Mouse (Mus musculus): Measurements from ENCODE around the gene Ubtd2. TPM values are rescaled to one million over a fixed set of nuclear protein-coding genes. Genes with fewer than 3 reads are reported as not detected.
A peak's percentile ranks its signal among the peaks of the same experiment; 100 is the strongest.

Gene Ubtd2
- polyA plus RNA-seq, 1 experiment from 2014 or later: 91.4 TPM

DNA sequence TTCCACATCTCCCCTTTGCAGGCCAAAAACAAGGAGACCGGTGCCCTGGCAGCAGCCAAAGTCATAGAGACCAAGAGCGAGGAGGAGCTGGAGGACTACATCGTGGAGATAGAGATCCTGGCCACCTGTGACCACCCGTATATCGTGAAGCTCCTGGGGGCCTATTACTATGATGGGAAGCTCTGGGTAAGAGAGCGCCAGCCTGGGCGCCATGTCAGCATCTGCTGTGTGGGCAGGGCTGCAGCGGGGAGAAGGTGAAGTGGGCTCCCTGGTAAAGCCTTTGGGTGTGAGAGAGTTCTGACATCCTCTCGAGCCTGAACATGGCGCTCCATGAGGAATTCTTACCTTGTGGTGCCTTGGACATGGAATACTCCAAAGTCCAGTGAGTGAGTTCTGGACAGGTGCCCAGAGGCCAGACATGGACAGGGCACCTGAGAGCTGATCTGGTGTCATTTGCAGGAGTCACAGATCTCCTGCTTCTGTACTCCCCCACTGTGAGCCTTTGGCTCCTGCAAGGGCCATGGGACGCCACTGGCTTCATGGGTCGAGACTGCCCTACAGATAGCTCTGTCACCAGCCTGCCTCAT, 100.0 kb downstream of the Ubtd2 start:
- ATAC-seq (ENCODE audit: insufficient number of reproducible peaks, low FRiP score, low TSS enrichment, low read depth): no peak
- DNase-seq (ENCODE audit: low spot score): no peak
- no peak overlapping the region for H3K4me2 ChIP-seq (ENCODE audit: low read depth, severe bottlenecking)
- 92% methylated on average over 12 of the region's 12 CpGs for WGBS
- H3K9me3 ChIP-seq (ENCODE audit: control insufficient read depth, low read length): no peaks in the 10 kb centered on the region
- no peaks in the 10 kb centered on the region for H3K36me3 ChIP-seq (ENCODE audit: control insufficient read depth, insufficient read depth, low read length)
- no peaks in the 10 kb centered on the region for H3K27me3 ChIP-seq (ENCODE audit: control insufficient read depth, insufficient read depth, low read length)
- H3K4me1 ChIP-seq (ENCODE audit: control insufficient read depth, insufficient read depth, low read length): peaks cover 13% of the 10 kb centered on the region
- no peak overlapping the region for H3K27ac ChIP-seq (replicated peaks; ENCODE audit: low read depth, low read length)
- no peak overlapping the region for H3K4me3 ChIP-seq (ENCODE audit: low read depth, low read length)
- H3K9ac ChIP-seq (ENCODE audit: low read length): no peak overlapping the region

DNA sequence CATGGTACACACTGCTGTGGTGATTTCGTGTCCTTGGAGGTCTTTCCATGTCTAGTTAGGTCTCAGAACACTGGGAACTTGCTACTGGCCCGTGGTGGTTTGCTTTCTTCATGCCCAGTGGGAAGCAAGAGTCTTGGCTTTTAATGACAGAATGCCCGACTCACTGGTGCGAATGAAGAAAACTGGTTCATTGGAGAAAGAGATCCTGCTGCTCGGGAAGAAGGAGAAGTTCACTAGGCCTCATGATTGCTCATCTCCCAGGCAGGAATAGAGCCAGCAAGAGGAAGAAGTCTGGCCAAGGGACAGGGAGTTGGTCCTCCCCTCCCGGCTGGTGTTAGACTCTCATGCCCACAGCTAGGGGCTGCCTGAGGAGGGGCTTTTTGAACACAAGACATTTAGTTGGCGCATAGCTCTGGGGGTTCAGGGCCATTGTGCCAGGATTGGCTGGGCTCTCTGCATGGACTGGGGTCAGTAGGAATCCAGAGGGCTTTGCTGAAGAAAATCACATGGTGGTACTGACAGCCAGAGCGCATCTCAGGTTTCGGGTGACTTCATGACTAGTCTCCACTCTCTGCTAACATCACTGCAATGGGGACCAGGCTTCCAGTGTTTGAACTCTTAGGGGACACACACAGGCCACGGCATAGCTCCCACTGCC, 101.3 kb downstream of the Ubtd2 start:
- peaks cover 13% of the 10 kb centered on the region for H3K4me1 ChIP-seq (ENCODE audit: control insufficient read depth, insufficient read depth, low read length)
- DNase-seq (ENCODE audit: low spot score) (no peak), ATAC-seq (ENCODE audit: insufficient number of reproducible peaks, low FRiP score, low TSS enrichment, low read depth) (no peak)
- H3K9me3 ChIP-seq (ENCODE audit: control insufficient read depth, low read length): no peaks in the 10 kb centered on the region
- no peak overlapping the region for H3K27ac ChIP-seq (replicated peaks; ENCODE audit: low read depth, low read length)
- no peaks in the 10 kb centered on the region for H3K27me3 ChIP-seq (ENCODE audit: control insufficient read depth, insufficient read depth, low read length)
- 77% methylated on average over 10 of the region's 10 CpGs for WGBS
- H3K4me3 ChIP-seq (ENCODE audit: low read depth, low read length): no peak overlapping the region
- H3K9ac ChIP-seq (ENCODE audit: low read length): no peak overlapping the region
- H3K4me2 ChIP-seq (ENCODE audit: low read depth, severe bottlenecking): no peak overlapping the region
- H3K36me3 ChIP-seq (ENCODE audit: control insufficient read depth, insufficient read depth, low read length): no peaks in the 10 kb centered on the region

- Histone ChIP-seq H3K4me2 (ENCODE audit: low read depth, severe bottlenecking) (no peak overlapping the region), H3K4me1 (ENCODE audit: control insufficient read depth, insufficient read depth, low read length) (peaks cover 6% of the 10 kb centered on the region), H3K9me3 (ENCODE audit: control insufficient read depth, low read length) (no peaks in the 10 kb centered on the region), H3K9ac (ENCODE audit: low read length) (no peak overlapping the region), H3K36me3 (ENCODE audit: control insufficient read depth, insufficient read depth, low read length) (no peaks in the 10 kb centered on the region), H3K27me3 (ENCODE audit: control insufficient read depth, insufficient read depth, low read length) (no peaks in the 10 kb centered on the region), H3K4me3 (ENCODE audit: low read depth, low read length) (no peak overlapping the region), H3K27ac (replicated peaks; ENCODE audit: low read depth, low read length) (no peak overlapping the region)
- WGBS: over 99% methylated on average over 4 of the region's 4 CpGs
- DNase-seq (ENCODE audit: low spot score): no peak
- ATAC-seq (ENCODE audit: insufficient number of reproducible peaks, low FRiP score, low TSS enrichment, low read depth): no peak
These were observed 102.9 kb downstream of the Ubtd2 start for GRCm38 (mm10) chr11:32558026-32558425.

- H3K4me1 ChIP-seq (ENCODE audit: control insufficient read depth, insufficient read depth, low read length): peaks cover 1% of the 10 kb centered on the region; the same call in 1 of the 2 replicates
- no peaks in the 10 kb centered on the region for H3K9me3 ChIP-seq (ENCODE audit: control insufficient read depth, low read length)
- no peak overlapping the region for H3K9ac ChIP-seq (ENCODE audit: low read length)
- ATAC-seq (ENCODE audit: insufficient number of reproducible peaks, low FRiP score, low TSS enrichment, low read depth) (no peak), DNase-seq (ENCODE audit: low spot score) (peak; percentile 34)
- no peak overlapping the region for H3K27ac ChIP-seq (replicated peaks; ENCODE audit: low read depth, low read length)
- H3K27me3 ChIP-seq (ENCODE audit: control insufficient read depth, insufficient read depth, low read length): no peaks in the 10 kb centered on the region
- H3K36me3 ChIP-seq (ENCODE audit: control insufficient read depth, insufficient read depth, low read length): no peaks in the 10 kb centered on the region
- H3K4me3 ChIP-seq (ENCODE audit: low read depth, low read length): no peak overlapping the region
- 45% methylated on average over 8 of the region's 8 CpGs for WGBS
- no peak overlapping the region for H3K4me2 ChIP-seq (ENCODE audit: low read depth, severe bottlenecking)
These were observed 103.5 kb downstream of the Ubtd2 start for GRCm38 (mm10) chr11:32558677-32559076.

DNA sequence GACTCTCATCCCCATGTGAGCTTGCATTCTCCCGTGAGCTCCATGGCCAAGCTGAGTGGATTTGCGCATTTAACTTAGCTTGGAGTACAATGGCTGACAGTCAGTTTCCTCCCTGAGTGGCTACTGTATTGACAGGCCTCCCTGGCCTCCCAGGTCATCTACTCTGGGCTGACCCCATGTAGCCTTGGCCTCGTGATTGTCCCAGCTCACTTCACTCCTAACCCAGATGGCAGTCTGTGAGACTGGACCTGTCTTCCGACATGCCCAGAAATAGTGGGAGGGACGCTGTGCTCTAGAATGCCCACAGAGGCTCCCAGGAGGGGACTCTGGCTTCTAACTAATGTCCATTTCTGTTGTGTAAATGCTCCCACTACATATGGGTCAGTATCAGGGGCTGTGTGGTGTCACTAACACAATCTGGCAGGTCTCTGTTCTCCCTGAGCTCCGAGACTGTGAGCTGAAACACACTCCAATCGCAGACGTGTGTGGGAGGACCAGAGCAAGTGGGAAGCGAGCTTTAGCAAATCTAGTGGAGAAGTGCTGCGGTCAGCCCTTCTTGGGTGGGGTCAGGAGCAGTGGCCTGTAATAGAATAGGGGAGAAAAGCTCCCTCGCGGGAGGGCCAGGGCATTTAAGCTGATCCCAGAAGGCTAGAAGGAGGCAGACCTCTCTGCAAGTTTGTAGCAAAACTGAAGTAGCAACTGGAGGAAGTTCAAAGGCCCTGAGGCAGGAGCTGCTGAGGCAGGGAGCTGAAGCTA, 105.0 kb downstream of the Ubtd2 start:
- Histone ChIP-seq H3K9ac (ENCODE audit: low read length) (no peak overlapping the region), H3K36me3 (ENCODE audit: control insufficient read depth, insufficient read depth, low read length) (no peaks in the 10 kb centered on the region), H3K4me3 (ENCODE audit: low read depth, low read length) (no peak overlapping the region), H3K4me2 (ENCODE audit: low read depth, severe bottlenecking) (no peak overlapping the region), H3K9me3 (ENCODE audit: control insufficient read depth, low read length) (no peaks in the 10 kb centered on the region), H3K27me3 (ENCODE audit: control insufficient read depth, insufficient read depth, low read length) (no peaks in the 10 kb centered on the region), H3K4me1 (ENCODE audit: control insufficient read depth, insufficient read depth, low read length) (no peaks in the 10 kb centered on the region), H3K27ac (replicated peaks; ENCODE audit: low read depth, low read length) (no peak overlapping the region)
- ATAC-seq (ENCODE audit: insufficient number of reproducible peaks, low FRiP score, low TSS enrichment, low read depth) (no peak), DNase-seq (ENCODE audit: low spot score) (no peak)
- 88% methylated on average over 12 of the region's 12 CpGs for WGBS

DNA sequence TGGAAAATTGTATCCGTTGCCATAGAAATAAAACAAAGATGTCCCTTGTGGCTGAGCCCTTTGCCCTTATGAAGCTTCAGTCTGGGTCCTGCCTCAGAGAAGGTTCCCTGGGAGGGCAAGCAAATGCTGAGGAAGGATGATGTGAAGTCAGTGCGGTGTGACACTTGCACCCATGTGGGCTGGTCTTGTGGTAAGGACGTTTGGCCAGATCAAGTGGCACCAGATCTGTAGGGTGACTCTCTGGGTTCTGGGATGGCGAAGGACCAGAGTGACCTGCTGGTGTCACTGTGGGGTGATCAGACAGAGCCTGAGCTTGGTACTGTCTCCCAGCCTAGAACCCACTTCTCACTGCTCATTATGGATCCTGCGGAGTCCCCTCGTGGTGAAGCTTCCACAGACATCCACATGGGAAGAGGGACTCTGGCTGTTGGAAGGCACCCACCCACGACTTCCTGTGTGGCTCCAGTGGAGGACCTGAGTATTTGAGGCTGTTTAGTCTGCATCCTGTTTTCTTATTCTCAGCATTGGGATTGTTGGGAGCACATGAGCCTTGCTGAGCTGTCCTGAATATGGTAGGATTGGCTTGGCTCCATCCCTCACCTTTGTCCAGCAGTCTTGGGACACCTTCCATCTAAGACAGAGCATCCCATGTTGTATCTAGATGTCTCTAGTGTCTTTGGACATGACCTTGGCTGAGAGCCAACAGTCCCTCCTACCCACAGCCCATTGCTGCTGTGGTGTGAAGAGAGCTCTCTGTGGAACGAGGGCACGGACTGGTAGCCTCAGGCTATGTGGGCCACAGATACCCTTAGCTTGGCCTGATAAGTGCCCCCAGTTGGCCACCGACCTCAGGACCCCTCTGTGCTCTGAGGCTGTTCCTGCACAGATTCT, 106.5 kb downstream of the Ubtd2 start:
- no peak for ATAC-seq (ENCODE audit: insufficient number of reproducible peaks, low FRiP score, low TSS enrichment, low read depth)
- Histone ChIP-seq H3K4me3 (ENCODE audit: low read depth, low read length) (no peak overlapping the region), H3K4me1 (ENCODE audit: control insufficient read depth, insufficient read depth, low read length) (no peaks in the 10 kb centered on the region), H3K4me2 (ENCODE audit: low read depth, severe bottlenecking) (no peak overlapping the region), H3K9me3 (ENCODE audit: control insufficient read depth, low read length) (no peaks in the 10 kb centered on the region), H3K27me3 (ENCODE audit: control insufficient read depth, insufficient read depth, low read length) (no peaks in the 10 kb centered on the region), H3K9ac (ENCODE audit: low read length) (no peak overlapping the region), H3K27ac (replicated peaks; ENCODE audit: low read depth, low read length) (no peak overlapping the region), H3K36me3 (ENCODE audit: control insufficient read depth, insufficient read depth, low read length) (no peaks in the 10 kb centered on the region)
- WGBS: 82% methylated on average over 10 of the region's 10 CpGs
- no peak for DNase-seq (ENCODE audit: low spot score)

- DNase-seq (ENCODE audit: low spot score) (no peak), ATAC-seq (ENCODE audit: insufficient number of reproducible peaks, low FRiP score, low TSS enrichment, low read depth) (no peak)
- Histone ChIP-seq H3K36me3 (ENCODE audit: control insufficient read depth, insufficient read depth, low read length) (no peaks in the 10 kb centered on the region), H3K4me1 (ENCODE audit: control insufficient read depth, insufficient read depth, low read length) (no peaks in the 10 kb centered on the region), H3K27ac (replicated peaks; ENCODE audit: low read depth, low read length) (no peak overlapping the region), H3K4me2 (ENCODE audit: low read depth, severe bottlenecking) (no peak overlapping the region), H3K9me3 (ENCODE audit: control insufficient read depth, low read length) (no peaks in the 10 kb centered on the region), H3K9ac (ENCODE audit: low read length) (no peak overlapping the region), H3K4me3 (ENCODE audit: low read depth, low read length) (no peak overlapping the region), H3K27me3 (ENCODE audit: control insufficient read depth, insufficient read depth, low read length) (no peaks in the 10 kb centered on the region)
- WGBS: 63% methylated on average over 5 of the region's 5 CpGs
These were observed 107.5 kb downstream of the Ubtd2 start for GRCm38 (mm10) chr11:32562706-32563105.

DNA sequence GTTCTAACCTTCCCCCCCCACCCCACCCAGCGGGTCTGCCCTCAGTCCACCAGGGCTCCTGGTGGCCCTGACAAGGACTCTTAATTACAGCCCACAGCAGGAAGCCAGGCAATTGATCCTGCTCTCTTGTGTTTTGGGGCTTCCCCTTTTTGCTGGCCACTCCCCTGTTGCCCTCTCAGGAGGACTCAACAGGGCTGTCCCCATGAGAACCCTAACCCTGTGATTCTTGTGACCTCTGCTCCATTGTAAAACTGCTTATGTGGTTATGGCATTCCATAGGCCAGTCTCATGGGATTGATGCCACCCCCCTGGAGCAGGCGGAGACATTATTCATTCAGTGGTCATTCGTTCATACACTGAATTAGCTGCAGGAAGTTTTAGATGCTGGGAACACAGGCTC, 108.5 kb downstream of the Ubtd2 start:
- H3K4me2 ChIP-seq (ENCODE audit: low read depth, severe bottlenecking): no peak overlapping the region
- no peak overlapping the region for H3K9ac ChIP-seq (ENCODE audit: low read length)
- no peak overlapping the region for H3K27ac ChIP-seq (replicated peaks; ENCODE audit: low read depth, low read length)
- H3K4me1 ChIP-seq (ENCODE audit: control insufficient read depth, insufficient read depth, low read length): no peaks in the 10 kb centered on the region
- WGBS: 53% methylated on average over 3 of the region's 3 CpGs
- H3K4me3 ChIP-seq (ENCODE audit: low read depth, low read length): no peak overlapping the region
- DNase-seq (ENCODE audit: low spot score) (no peak), ATAC-seq (ENCODE audit: insufficient number of reproducible peaks, low FRiP score, low TSS enrichment, low read depth) (no peak)
- no peaks in the 10 kb centered on the region for H3K27me3 ChIP-seq (ENCODE audit: control insufficient read depth, insufficient read depth, low read length)
- no peaks in the 10 kb centered on the region for H3K9me3 ChIP-seq (ENCODE audit: control insufficient read depth, low read length)
- H3K36me3 ChIP-seq (ENCODE audit: control insufficient read depth, insufficient read depth, low read length): no peaks in the 10 kb centered on the region
